Mouse (Mus musculus): ENCODE measurements at regions not wholly inside any gene's neighbourhood (a gene's known extent, or its start where the extent isn't known, plus 50 kb on each side); places are given as distances from the start of the nearest gene placed in this dataset.

DNA sequence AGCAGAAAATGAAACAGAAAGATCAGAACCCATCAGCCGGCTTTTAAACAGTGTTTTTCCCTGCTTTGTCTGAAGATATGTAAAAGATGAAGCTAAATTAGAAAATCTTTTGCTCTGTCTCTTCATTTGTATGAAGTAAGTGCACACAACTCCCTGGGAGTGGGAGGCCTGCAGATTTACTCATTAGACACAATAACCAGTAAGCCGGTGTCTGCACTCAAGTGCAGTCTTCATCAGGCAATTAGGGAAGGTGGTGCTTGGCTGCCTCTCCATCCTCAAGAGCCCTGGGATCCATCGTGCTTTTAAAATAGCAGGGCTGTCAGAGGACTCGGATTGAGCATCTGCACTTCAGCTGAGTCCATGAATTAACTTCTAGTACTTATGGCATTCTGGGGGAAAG lies 945.1 kb downstream of the Slc4a3 start:
- DNase-seq (ENCODE audit: low spot score), result no peak

DNA sequence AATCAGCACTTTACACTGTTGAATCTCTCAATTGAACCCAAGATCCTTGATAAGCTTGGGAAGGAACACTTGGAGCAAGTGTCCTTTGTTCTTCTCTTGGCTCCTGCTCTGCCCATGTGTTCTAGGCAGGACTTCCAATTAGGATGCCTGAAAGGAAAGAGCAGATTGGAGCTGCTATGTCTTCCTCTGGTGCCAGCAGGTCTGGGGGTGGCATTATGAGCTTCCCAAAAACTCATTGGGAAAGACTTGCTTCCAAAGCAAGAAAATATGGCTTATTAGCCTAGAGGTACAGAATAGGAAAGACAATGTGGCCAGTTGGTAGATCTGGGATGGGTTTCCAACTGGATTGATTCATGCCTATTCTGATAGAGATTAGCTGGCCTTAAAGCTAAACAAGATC lies 959.1 kb downstream of the Slc4a3 start:
- DNase-seq (ENCODE audit: low spot score), result no peak

DNA sequence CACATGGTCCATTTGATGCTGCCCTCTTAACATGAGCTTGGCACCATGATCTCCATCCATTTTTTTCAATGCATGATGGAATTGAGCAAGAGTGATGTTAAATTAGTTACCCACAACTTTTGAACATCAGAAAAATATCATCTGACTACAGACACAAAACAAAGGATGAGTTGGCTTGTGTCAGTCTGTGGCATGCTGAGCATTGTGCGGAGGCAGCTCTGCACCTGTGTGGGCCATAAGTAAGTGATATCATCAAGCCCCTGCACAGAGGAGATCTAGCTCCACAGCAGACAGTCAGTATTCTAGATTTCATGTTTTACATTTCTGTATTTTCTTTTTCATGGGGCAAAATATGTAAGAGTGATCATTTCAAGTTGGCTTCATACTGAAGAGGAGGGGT lies 962.8 kb downstream of the Slc4a3 start:
- DNase-seq (ENCODE audit: low spot score), result no peak

DNA sequence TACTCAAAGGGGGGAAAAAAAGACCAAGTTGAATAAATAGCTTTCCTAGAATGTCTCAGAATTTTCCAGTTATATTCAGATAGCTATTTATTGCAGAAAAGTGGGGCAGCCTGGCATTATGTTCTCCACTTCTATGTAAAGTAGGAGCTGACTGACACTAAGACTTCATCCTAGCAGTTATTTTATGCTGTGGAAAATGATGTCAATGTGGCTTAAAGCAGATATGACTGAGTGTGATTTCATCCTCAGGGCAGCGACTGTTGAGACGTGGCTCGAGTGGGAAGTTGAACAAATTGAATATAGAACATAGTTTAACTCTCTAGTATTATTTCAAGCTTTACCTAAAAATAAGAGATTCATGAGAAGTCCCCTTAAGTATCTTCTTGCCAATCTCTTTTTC lies 963.4 kb downstream of the Slc4a3 start:
- no peak for DNase-seq (ENCODE audit: low spot score)

DNA sequence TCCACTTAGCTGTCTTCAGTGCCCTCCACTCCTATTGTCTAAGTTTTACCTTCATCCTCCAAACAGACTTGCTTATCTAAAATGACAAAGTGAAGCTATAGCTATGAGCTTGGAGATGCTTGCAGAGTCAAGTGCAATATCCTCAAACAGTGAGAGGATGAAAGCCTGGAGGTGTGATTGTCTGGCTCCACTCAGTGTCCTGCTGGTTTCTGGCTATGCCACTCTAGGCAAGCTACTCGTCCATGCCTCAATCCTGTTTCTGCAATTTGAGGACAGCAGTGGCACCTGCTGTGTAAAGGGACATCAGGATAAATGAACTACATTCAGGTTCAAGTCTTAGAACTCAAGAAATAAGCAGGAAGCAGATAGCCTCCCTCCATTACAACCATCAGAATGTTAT lies 966.1 kb downstream of the Slc4a3 start:
- no peak for DNase-seq (ENCODE audit: low spot score)

DNA sequence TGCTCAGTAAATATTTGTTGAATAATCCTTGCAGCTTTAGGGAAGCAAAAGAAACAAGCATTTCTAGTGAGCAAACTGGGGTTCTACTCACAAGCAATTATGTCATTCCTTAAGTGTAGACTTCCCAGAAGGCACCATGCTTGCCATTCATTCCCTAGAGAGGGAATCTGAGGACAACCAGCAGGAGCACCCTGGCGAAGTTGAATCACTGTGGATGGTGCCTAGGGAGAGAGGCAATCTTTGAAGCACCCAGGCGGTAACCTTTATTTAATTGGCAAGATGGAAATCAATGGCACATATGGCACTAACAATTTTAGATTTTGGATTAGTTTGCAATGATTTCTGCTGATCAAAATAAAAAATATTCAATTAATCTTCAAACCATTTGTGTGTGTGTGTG lies 967.4 kb downstream of the Slc4a3 start:
- DNase-seq (ENCODE audit: low spot score), result no peak

DNA sequence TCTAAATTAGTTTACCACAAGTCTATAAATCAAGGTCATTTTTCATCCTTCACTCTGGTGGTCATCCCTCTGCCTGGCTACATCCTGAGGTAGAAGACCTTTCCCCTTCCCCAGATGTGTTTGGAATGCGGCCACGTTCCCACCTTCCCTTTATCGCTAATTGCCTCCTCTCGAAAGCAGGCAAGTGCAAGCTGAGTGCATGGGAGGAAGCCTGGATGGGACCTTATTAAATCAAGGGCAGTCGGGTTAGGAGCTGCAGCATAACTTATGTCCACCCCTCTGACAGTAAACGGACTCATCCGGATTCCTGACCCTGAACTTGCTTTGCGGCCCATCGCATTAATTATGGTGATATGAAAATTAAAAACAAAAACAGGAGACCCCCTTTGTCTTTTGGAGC lies 983.5 kb downstream of the Slc4a3 start:
- DNase-seq (ENCODE audit: low spot score), result peak; percentile 45

DNA sequence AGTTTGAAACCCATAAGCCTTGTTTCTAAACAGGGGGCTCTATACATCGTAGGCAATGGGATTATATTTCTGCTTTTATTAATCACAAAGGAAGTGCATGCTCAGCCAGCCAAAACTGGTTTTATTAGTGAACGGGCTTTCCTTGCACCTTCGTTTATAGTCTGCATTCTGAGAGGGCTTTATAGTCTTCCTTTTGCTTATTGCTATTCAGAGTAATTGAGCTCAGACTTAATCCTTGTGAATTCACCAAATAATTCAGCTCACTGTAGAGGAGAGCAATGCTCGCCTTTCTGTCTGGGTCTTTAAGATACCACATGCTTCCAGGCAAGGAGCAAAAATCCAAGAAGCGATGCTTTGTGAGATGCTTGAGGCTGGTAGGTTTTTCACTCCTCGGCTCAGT lies 984.3 kb downstream of the Slc4a3 start:
- DNase-seq (ENCODE audit: low spot score), result no peak

DNA sequence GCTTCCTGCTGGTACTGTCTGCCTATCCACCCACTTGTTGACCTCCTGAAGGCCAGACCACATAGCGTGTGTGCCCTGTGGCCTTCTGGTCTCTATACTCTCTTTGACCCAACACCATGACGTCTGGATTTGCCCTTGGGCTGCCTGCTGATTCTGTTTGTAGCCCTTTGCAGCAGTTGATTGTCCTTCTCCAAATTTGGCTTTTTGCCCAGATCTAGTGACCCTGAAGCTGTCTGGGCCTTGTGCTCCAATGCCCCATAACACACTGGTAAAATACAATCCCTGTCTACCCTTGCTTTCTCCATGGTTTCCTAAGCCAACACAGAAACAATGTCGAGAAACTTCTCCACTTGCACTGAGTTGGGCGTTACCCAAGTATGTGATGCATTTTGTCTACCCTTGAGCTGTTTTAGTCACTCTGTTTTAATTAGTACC lies 979.3 kb downstream of the Epha4 start:
- DNase-seq (ENCODE audit: low spot score), result peak; percentile 35

DNA sequence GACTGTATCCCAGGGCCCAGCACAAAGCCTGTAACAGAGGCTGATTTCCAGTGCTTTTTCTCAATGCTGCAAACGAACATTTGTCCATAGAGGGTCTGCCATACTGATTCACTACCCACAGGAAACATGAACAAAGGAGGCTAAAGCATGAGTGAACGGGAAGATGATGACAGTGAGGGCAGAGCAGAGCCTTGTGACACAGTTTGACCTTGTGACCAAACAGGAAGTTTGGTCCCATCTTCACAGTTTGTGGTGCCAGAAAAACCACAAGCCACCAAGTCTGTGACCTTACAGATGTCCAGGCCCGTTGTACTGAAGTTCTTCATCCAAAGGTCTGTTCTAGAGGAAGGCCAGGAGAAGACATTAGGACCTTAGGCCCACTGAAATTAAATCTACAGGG lies 974.4 kb downstream of the Epha4 start:
- DNase-seq (ENCODE audit: low spot score), result no peak

DNA sequence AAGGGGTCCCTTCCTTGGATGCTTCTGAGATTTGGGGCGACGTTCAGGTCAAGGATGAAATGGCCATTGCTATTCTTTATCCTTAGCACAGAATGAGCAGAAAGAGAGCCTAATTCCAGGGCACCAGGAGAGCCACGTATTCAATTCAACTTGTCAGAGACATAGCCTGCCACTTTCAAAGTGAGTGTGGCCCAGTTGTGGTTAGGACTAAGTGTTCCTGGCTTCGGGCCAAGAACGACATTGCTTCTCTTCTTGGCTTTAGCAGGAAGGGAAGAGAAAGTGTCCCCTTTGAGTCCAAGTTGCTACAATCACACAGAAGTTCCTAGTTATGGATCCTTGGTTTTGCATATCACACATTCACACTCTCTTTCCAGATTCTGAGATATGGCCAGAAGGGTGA lies 964.0 kb downstream of the Epha4 start:
- DNase-seq (ENCODE audit: low spot score), result peak; percentile 30

DNA sequence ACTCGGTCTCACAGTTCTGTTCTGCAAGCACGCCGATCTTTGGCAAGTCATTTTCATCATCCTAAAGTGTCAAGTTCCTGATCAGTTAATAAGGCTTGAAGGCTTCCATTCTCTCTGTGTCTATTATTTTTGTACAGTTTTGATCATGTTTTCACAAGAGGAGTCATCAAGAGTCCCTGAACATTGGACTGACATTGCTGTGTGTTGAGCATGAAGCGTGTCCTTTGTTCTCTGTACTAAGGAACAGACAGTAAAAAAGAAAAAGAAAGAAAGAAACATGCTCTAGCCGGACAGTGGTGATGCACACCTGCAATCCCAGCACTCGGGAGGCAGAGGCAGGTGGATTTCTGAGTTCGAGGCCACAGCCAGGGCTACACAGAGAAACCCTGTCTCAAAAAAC lies 955.4 kb downstream of the Epha4 start:
- DNase-seq (ENCODE audit: low spot score), result no peak

DNA sequence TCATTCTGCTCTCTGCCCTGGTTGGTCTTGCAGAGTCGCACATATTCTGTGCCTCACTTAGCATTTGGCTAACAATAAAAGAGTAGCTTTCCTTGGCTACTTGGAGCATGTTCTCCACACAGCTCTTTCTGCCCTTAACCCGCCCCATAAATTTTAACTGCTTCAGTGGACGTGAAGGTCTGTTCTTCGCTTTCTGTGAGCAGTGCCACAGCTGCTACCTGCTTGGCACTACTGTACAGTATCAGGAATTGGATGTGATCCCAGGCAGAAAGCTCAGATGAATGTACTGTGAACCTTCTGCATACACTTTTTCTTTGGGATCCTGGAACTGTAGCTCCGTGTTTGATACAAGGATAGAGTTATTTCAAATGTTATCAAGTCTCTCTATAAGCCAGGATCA lies 939.4 kb downstream of the Epha4 start:
- no peak for DNase-seq (ENCODE audit: low spot score)

DNA sequence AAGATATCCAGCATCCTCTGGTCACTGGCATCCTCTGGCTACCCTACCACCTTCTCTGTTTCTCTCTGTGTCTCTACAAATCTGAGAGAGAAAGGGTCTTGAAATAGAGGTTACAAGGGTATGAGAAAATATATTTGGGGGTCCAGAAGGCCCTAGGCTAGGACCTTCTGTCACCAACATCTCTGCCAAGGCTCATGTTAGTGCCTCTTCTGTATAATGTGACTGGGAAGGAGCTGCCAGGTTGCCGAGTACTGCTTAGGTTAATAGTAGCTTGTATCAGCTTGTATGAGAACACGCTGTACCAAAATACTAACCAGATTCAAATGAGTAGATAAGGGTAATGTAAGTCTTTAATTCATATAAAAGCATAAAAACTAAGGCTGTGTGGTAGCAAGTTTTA lies 929.0 kb downstream of the Epha4 start:
- no peak for DNase-seq (ENCODE audit: low spot score)

DNA sequence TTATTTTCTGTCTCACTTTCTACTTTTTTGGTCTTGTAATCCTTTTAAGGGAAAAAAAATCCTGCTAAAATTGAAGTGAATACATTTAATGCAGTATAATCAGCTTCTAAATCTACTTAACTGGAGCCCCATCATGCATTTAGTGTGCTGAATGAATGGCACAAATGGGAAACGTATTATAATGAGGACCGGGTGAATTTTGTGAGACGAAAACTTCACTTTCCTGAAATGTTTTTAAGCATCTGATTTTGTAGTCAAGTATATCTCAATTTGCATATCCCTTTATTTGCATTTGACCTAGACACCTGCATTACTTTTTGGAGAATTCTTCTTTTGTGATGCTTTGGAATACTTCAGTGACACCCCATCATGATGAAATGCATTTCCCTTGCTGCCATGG lies 889.1 kb downstream of the Epha4 start:
- no peak for DNase-seq (ENCODE audit: low spot score)

DNA sequence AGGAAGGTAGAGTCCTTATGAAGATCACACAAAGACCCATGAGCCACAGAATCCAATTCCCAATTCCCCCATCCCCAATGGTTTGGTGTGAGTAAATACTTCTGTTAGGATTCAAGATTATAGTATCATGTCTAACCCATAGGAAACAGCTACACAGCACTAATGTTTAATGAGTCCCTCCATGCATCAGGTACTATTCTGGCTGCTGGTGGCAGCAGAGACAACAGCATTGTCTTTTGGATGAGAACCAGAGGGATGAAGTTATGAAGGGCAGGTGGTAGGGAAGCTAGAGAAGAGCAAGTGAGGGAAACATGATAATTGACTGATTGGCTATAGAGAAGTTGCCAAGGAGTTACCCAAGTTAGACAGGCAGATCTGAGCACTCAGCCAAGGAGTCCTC lies 885.0 kb downstream of the Epha4 start:
- DNase-seq (ENCODE audit: low spot score), result no peak

DNA sequence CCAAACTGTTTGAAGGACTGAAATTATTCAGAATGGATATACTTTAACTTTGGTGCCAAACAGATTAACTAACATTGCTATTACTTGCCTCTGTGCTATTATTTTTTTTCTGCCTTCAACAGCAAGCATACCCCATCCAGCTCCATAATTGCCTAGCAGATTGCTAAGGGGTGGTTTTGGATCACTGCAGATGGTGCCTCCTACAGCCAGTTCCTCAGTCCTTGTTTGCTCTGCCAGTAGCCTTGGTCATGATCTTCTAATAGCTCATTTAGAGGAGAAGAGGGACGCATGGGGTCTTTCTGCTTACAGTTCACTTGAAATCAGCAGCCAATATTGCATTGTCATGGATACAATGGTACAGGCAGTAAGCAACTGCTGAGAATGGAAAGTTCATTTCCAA lies 880.8 kb downstream of the Epha4 start:
- DNase-seq (ENCODE audit: low spot score), result no peak

DNA sequence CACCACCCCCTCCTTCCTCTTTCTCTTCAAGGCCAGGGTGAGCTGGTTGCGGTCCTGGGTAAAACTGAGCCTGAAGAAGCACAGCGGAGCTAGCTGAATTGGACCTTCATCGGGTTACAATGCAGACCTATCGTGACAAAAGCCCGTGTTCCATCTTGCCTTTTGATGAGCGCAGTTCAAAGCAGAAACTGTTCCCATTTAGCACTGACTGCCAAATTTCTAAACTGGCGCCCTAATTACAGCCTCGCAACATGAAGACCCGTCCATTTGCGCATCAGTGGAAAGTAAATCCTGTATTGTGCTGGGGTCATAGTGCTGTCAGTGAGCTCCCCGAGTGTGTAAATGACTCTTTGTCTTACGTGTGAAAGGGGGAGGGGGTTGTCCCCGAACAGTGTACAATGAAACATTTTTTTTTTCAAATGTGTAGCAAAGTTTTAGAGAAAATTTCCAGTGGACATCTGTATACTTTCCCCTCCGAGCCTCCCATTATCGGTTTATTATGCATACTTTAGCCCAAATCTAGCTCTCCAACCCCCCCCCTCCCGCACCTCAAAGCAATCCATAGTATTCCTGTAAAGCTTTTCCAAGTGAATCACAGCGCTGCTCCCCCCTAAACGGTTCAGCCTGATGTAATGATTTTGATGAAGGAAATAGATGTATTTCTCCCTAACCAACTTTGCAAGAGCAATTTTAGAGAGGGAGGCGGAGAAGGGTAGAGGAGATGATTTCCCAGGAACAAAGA lies 877.4 kb downstream of the Epha4 start:
- peak; percentile 36 for DNase-seq (ENCODE audit: low spot score)

DNA sequence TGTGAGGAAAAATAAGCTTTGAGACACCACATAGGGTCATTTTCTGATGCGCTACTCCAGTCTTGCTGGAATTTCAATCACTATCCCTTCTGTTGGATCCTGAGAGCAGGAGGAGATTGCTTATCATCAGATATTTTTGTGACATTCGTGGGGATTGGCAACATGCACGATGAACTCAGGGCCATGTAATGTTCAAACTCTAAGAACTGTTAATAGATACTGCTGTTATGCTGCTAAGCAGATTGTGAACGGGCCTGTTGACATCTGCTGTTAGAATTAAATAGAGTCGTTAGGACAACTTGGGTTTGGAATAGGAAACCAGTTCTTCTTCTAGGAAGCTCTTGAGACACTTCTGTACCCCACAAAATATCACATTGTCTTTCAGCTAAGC lies 876.9 kb downstream of the Epha4 start:
- no peak for DNase-seq (ENCODE audit: low spot score)

DNA sequence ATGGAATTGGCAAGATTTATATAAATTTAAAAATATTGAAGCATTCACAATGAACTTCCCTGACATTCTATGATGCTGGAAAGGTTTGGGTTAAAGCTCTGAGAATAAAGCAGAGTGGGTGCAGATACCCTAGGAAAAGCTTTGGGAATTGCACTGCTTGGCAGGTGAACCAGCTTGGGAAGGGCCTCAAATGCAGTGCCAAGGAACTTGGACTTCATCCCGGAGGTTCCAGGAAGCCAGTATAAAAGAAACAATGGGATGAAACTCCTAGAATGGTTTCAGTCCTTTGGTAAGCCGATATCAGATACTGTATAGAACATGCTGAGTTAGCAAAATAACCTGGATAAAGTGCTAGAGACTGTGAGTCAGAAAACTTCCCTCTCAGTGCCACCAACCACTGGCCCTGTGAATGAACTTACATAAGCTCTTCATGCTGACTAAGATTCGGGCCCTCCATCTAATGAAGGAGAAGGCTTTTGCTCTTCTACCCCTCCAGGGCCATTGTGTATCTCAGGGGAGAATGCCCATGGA lies 873.6 kb downstream of the Epha4 start:
- no peak for DNase-seq (ENCODE audit: low spot score)

DNA sequence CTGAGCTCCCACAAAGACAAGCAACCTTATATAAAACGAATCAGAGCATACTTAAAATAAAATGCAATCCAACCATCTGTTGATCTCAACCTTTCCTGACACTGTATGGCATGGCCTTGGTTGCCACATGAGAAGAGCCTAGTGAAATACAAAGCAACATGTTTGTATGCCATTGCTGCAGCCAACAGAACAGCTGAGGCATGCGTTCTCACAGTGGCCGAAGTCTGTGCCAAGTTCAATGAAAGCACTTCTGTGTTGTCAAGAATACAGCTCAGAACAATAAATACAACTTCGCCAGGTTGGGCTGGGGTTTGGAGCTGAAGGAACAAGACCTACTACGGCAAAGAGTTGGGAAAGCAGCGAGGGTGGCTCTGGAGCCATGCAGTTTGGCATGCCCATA lies 872.2 kb downstream of the Epha4 start:
- no peak for DNase-seq (ENCODE audit: low spot score)

DNA sequence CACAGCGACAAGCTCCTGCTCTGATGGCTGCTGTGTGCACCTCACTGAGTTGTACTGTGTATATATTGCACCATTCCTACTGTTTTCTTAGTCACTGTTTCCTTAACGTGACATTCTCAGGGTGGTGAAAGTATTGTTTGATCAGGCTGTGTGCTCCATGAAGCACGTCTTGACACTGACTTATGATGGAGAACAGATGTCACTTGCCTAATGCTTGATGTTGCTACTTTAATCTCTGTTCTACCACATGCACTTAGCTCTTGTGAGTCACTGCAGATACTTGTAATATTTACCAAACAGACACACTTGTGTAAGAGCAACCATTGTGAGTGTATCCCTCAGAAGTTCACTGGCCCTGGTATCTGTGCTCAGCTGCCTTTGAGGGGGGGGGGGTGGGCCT lies 870.0 kb downstream of the Epha4 start:
- no peak for DNase-seq (ENCODE audit: low spot score)

DNA sequence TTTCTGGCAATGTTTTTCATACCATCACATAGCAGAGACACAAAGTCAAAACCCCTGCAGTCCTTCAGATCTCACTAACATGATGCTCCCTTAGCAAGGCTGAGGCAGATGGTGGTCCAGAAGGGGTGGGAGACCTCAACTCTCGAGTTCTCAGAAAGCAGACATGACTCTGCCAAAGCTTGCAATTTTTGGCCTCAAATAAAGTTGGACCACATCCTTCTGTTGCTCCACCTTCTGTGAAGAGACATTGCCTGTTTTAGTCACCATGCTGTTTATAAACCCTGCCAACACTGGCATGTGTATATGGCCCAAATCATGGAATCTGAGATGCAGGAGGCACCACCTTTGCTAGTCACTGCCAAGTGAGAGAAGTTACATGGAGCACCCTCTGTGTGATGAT lies 860.1 kb downstream of the Epha4 start:
- DNase-seq (ENCODE audit: low spot score), result no peak

DNA sequence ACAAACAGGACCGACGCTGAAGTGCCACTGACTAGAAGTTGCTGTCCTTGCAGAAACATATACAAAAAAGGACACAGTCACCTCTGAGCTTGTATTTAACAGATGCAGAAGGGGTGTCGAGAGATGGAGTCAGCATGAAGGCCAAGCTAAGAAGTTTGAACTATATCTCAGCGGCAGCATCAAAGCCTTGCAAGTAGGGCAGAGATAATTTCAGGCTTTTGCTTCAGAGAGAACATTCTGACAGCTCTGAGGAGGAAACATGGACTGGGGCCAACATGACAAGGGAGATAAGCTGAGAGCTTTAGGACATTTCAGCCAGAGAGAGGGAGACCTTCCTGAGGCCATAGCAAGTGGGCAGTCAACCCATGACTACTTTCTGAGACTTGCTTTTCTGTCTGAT lies 856.7 kb downstream of the Epha4 start:
- DNase-seq (ENCODE audit: low spot score), result no peak

All from embryo, embryonic 10 days (tissue).